Mouse (Mus musculus) monocyte, adult 5-6 weeks (primary cell): ENCODE data around the gene Tsga10ip. TPM values are rescaled to one million over a fixed set of nuclear protein-coding genes. Genes with fewer than 3 reads are reported as not detected.
A peak's percentile ranks its signal among the peaks of the same experiment; 100 is the strongest.
"Not testable (repeated sequence)": the region's sequence is repeated elsewhere in the genome, so short reads cannot be mapped to it uniquely, and the experiment has no call there.

Source experiments
- ATAC-seq: fragments of 153-309, 156-312 bp; replicated peaks from 2 replicates; pipeline ENCODE4 v1.8.0; 2017; ENCODE audit warnings: mild to moderate bottlenecking; ENCODE audit not compliant: low TSS enrichment, insufficient number of reproducible peaks, severe bottlenecking, poor library complexity, low FRiP score
- total RNA-seq: library from RNA; stranded (forward); fragments of 200-1000, 200-491, 200-594 nt; gene quantifications from 3 replicates; pipeline ENCODE4 v1.2.3, GENCODE M21; 2017

Gene Tsga10ip
- total RNA-seq, 1 experiment from 2014 or later: not detected

- ATAC-seq: peak; percentile 4; the same call in 1 of the 2 replicates
Measured at GRCm38 (mm10) chr19:5405924-5406323, 3.6 kb upstream of the Tsga10ip start.

- ATAC-seq: not testable (repeated sequence)
Measured at GRCm38 (mm10) chr19:5401073-5401472, 1.3 kb downstream of the Tsga10ip start.

- ATAC-seq: no peak
Measured at GRCm38 (mm10) chr19:5395371-5395770, 7.0 kb downstream of the Tsga10ip start.

- ATAC-seq: no peak
Measured at GRCm38 (mm10) chr19:5394168-5394567, 8.2 kb downstream of the Tsga10ip start.

- ATAC-seq: no peak
Measured at GRCm38 (mm10) chr19:5392892-5393291, 9.4 kb downstream of the Tsga10ip start.

GRCm38 (mm10) chr19:5390416-5390815 is 11.9 kb downstream of the Tsga10ip start:
- no peak for ATAC-seq

GRCm38 (mm10) chr19:5389647-5390046 is 12.7 kb downstream of the Tsga10ip start:
- ATAC-seq: peak; percentile 33

- peak; percentile 95 for ATAC-seq
Measured at GRCm38 (mm10) chr19:5388588-5389242, 13.6 kb downstream of the Tsga10ip start, which contains the start of gene Sart1. Gene Sart1, minus strand, starts transcription at chr19:5388703.

- no peak for ATAC-seq
Measured at GRCm38 (mm10) chr19:5388011-5388441, 14.3 kb downstream of the Tsga10ip start.

GRCm38 (mm10) chr19:5384715-5385114 is 17.6 kb downstream of the Tsga10ip start:
- no peak for ATAC-seq

GRCm38 (mm10) chr19:5383326-5383725 is 19.0 kb downstream of the Tsga10ip start:
- ATAC-seq: no peak

- no peak for ATAC-seq
Measured at GRCm38 (mm10) chr19:5377446-5377845, 24.9 kb downstream of the Tsga10ip start.

GRCm38 (mm10) chr19:5374748-5375147 is 27.6 kb downstream of the Tsga10ip start:
- ATAC-seq: no peak

- ATAC-seq: no peak
Measured at GRCm38 (mm10) chr19:5374177-5374576, 28.1 kb downstream of the Tsga10ip start.

- no peak for ATAC-seq
Measured at GRCm38 (mm10) chr19:5372724-5373123, 29.6 kb downstream of the Tsga10ip start.

- no peak for ATAC-seq
Measured at GRCm38 (mm10) chr19:5370932-5371331, 31.4 kb downstream of the Tsga10ip start.

- no peak for ATAC-seq
Measured at GRCm38 (mm10) chr19:5367455-5367854, 34.9 kb downstream of the Tsga10ip start.

GRCm38 (mm10) chr19:5367053-5367359 is 35.3 kb downstream of the Tsga10ip start, which contains the start of gene Banf1:
Gene Banf1, minus strand, starts transcription at chr19:5367168.
- no peak for ATAC-seq

GRCm38 (mm10) chr19:5366175-5367052 is 35.9 kb downstream of the Tsga10ip start, which contains the start of gene Eif1ad:
Gene Eif1ad, plus strand, starts transcription at chr19:5366741.
- ATAC-seq: peak; percentile 78

- ATAC-seq: no peak
Measured at GRCm38 (mm10) chr19:5365751-5366150, 36.6 kb downstream of the Tsga10ip start.
